Mouse (Mus musculus) frontal cortex, postnatal 10 days (tissue): Measurements from ENCODE around the gene Gstm3.
A peak's percentile ranks its signal among the peaks of the same experiment; 100 is the strongest.
"Not testable (repeated sequence)": the region's sequence is repeated elsewhere in the genome, so short reads cannot be mapped to it uniquely, and the experiment has no call there.

Experiments used
- DNase-seq, 2 experiments: peaks; one replicate each; pipeline ENCODE4 v3.0.0; 2022; ENCODE audit warnings: low spot score in 2 of 2, mixed read lengths in 1 of 2

Gene Gstm3

DNA sequence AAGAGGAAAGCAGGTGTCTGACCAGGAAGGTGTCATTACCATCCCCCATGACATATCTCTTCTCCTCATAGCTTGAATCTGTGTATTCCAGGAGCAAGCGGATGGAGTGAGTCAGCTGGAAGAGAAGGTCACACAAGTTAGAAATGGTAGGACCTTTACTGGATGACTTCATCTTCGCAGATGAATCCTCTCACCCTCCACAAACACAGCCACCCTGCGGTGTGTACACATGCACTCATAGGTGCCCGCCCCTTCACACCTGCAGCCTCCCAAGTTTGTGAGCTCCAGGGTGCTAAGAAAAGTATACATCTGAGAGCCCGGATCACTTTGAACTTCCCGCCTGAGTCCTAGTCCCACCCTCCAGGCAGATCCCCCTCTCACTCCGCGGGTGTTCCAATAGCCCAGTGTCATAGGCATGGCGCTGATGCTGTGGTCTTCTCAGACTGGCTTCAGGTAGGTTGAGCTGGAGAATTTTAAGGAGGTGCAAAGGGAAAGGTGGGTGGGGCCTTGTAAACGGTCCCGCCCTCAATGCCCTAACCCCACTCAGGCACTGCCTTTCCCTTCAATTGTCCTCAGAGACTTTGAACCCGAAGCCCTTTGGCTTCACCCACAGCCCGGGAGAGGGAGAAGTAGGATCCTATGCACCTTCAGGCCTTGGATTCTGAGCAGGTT lies at the start of gene Gstm3:
Gstm3 (minus strand) TSS at position 560 of the 672 bp plus-strand sequence.
- DNase-seq, result no peak

DNA sequence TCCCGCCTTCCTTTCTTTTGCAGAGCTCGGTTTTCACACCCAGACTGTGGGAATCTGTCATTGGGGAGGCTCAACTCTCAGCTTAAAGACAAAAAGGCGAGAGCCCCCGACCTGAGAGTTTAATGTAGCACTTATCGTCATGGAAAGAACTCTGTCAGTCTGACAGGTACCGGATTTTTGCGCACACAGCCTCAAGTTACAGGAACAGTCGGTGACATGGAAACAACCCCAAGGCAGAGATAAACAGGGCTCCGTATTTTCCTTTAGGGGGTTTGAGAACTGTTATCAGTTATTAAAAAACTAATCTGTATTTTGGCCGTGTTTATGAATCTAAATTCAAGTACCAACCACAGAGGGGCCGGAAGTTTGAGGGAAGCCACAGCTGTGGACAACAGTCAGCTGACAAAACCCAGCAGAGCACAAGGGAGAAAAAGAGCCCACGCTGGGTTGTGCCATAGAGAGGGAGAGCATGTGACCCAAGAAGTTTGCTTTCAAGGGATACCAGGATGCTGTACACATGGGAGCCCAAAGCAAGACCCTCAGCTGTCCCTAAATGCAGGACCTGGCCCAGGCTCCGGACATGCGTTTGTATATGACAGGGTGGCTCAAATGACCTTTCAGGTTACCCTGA lies 49.2 kb upstream of the Gstm3 start:
- no peak for DNase-seq

DNA sequence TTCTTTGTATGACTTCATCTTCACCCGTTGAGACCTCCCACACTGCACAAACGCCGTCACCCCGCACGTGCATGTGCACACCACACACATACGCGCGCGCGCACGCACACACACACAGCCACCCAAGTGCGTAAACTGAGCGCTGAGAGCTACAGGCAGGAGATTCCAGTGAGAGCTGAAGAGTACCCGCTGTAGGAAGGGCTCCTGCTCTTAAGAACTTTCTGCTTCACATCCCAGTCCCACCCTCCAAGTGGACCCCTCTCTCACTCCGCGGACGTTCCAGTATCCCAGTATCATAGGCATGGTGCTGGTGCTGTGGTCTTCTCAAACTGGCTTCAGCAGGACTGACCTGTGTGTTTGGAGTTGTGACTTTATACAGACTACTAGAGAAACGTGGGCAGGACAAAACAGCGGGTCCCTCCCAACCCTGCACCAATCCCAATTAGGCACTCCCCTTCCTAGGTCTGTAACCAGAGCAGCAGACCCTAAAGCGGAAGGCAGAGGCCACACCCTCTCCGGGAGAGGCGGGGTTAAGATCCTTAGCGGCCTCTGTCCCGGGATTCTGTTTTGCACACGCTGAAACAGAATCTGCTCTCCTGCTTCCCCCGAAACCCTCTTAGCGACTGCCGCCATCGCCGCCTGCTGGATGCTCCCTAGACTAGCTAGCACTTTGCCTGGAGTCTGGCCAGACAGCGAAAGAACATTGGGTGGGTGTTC lies 48.5 kb upstream of the Gstm3 start, which contains the start of gene Gstm1:
Gstm1 (minus strand) TSS at position 501 of the 717 bp plus-strand sequence.
- DNase-seq, result peak; percentile 86 to 87

DNA sequence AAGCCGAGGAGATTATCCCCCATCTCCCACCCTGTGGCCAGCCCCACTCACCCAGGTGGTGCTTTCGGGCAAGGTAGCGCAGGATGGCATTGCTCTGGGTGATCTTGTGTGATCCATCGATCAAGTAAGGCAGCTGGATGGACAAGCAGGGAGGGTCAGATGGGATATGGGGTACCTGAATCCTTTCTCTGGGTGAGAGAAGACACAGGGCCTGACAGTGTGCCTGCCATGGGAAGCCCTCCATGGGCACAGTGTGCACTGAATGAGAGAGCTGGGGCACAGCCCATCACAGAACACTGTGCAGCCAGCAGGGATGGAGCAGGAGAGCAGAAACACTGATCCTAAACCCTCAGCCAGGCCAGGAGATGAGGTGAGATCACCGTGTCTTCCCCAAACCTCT lies 47.4 kb upstream of the Gstm3 start:
- not testable (repeated sequence) for DNase-seq

DNA sequence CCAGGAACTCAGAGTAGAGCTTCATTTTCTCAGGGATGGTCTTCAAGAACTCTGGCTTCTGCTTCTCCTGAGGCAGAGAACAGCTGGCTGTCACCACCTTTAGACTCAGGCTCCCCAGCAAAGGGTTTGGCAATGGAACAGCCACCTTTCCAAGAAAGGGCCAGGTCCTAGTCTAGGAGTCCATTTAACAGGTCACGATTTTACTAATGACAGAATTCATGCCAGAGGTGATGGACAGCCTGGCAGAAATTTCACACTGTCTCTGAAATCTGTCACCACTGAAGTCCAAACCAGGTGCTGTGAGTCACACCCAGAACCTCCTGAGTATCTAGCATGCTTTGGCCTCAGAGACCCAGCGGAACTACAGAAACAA lies 45.9 kb upstream of the Gstm3 start:
- DNase-seq, result no peak

DNA sequence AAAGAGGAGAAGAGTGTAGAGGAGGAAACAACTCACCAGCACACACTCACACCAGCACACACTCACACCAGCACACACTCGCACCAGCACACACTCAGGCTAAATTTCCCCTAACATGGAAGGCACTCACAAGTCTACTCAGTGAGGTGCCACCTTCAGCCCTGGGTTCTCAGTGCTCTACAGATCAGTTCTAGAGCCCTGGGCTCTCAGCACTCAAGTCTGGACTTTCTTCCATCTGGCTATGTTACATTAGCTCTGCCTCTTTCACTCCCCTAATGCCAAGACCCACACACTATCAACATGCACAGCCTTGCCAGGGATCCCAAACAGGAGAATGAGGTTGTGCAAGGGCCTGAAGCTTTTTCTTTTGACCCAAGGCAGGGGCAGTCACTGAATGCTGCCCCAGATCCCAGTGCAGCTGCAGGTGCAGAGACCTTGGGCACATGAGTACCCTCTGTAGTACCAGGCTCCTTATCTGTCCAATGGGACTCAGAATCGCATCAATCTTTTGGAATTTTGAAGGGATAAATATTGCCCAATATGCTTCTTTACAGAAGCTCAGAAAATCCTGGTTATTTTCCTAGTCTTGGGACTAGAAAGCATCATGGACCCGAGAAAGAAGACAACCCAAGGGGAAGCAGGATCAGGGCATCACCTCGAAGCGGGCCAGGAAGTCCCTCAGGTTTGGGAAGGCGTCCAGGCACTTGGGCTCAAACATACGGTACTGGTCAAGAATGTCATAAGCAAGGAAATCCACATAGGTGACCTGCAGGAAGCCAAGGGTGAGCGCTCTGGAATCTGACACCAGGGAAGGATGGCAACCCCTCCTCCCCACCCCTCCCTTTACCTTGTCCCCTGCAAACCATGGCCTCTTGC lies 45.3 kb upstream of the Gstm3 start:
- DNase-seq, result no peak

DNA sequence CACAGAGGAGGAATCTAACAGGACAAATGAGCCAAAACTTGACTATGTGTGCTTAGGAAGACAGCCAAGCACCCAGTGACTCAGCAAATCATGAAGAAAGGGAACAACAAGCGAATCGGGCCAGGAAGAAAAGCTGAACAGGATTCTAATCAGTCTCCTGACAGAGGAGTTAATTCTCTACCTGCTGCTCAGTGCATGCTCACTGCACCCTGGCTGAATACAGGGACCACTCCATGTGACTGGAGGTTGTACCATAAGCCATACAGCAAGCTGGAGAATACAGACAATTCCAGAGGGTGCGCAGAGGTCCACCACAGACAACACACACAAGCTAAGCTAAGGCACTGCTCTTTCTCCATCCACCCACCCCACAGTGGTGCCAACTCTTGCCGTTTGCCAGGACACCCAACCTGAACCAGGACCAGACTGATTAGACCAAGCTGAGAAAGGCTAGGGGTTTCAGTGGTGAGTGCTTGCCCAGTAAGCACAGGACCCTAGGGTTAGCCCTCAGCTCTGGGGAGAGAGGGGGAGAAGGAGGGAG lies 44.3 kb upstream of the Gstm3 start:
- DNase-seq, result peak; percentile 28 to 41

DNA sequence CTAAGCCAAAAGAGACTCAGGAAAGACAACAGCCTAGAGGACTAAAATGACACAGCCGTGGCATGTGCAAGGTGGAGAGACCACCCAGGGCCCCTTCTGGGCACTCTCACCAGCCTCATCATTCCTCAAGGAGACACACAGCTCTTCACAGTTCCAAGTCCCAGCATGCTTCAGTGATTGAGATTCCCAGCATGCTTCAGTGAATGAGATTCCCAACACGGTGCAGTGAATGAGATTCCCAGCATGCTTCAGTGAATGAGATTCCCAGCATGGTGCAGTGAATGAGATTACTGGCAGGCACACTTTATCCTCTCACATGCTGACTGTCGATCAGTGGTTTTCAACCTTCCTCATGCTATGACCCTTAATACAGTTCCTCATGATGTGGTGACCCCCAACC lies 42.5 kb upstream of the Gstm3 start:
- no peak for DNase-seq

DNA sequence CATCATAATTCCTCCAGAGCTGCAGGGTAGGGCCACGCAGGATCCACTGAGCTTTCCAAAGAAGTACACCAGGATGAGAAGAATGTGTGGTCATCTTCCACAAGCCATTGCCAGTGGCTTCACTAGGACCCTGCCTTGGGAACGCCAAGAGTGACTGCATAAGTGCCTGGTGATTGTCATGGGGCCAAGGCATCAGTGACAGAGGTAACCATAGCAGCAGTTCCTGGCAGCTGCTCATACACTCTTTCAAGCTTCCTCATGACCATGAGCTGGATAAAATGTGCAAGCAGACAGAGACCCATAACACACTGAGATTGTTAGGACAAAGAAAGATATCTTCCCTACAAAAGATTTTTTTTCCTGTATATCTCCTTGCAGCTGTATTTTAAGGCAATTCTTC lies 41.2 kb upstream of the Gstm3 start:
- DNase-seq, result peak in 1 of 2 experiments; percentile 34

DNA sequence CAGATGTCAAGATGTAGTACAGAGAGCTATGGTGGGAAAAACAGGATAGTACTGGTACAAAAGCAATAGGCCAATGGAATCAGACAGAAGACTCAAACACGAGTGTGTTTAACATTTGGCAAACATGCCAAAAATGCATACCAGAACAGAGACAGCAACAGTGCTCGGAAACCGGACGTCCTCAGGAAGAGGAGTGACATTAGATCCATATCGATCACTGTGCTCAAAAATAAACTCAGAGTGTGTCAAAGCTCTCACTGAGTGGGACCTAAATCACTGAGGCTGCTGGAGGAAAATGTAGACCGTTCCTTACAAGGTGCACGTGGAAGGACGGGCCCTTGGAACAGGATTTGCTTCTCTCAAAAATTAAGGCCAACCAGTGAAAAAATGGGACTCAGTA lies 32.9 kb upstream of the Gstm3 start:
- DNase-seq, result no peak

DNA sequence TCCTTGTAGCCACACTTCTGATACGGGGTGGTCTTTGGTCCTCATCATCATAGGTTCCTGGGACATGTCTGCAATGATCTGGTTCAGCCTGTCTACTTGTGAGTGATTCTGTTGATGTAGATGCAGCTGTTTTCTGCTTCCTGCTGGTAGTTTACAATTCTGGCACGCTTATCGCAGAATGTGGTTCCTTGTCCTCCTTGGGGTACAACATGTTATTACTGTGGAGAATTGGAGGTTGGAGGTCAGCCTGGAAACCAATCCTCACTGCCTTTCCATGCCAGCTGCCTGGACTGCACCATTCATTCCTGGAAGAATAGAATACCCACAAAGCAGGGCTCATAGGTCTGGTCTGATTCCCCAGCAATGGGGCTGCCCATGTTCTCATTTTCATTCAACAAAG lies 30.4 kb upstream of the Gstm3 start:
- no peak for DNase-seq

DNA sequence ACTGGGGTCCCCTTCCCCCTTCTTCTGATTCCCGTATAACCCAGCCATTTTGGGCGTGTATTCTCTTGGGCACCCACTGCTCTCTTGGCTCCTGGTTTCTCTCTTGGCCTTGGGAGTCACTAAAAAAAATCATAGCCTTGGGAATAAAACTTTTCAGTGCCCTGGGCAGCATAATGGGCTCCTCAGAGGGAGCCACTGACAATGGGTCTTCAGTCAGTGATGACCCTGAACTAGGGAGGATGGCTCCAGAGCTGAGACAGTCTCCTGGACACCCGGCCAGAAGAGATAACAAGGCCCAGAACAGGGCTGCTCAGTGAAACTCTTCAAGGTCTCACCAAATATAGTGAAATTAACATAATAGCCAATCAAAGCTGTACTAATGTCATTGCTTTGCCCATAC lies 29.5 kb upstream of the Gstm3 start:
- DNase-seq, result no peak

DNA sequence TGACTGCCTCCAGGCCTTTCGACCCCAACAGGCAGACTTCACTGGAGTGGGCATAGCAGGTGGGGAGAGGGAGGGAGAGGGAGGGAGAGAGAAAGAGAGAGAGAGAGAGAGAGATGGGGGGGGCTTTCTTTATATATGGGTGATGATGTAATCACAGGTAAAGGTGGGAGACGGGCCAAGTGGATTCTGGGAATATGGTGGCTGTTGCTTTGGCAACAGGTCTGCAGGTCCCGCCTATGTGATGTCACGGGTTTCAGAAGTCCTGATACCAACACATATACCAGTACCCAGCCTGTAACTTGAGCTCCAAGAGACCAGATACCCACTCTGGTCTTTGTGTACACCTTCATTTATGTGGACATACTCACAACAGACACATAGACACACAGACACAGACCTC lies 27.5 kb upstream of the Gstm3 start:
- DNase-seq, result no peak

DNA sequence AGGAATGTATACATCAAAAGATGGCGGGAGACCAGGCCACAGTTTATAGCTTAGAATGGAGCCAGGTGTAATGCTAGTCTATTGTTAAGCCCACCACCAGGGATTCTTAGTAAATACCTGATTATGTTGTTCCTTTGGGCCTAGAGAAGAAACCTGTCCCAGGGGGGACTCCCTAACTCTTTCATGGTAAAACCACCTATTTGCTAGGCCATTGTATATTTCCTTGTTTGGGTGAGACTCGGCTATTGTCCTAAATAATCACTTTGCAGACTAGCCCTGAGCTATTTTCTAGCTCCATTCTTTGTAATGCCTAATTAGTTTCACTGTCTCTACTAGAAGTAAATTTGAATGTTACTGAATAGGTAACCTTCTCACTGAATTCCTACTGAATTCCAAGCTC lies 26.9 kb upstream of the Gstm3 start:
- DNase-seq, result not testable (repeated sequence)

DNA sequence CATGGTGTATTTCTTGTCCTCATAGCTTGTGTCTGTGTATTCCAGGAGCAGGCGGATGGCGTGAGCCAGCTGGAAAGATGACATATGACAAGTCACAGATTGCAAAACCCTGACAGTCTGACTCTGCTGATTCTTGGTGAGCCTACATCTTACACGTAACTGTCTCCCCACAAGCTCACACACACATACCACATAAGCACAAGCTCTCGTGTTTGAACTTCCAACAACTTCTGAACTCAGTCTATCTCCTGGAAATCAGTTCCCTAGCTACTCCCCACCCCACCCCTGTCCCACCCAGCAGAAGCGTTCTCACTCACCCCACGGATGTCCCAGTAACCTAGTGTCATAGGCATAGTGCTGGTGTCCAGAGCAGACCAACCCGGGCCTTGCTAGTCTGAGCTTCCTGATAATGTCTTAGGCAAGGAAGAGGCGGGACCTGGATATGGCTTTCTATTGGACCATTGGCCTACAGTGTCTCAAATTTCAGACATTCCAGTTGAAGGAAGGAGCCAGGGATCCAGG lies 17.0 kb upstream of the Gstm3 start, which contains the start of gene Gstm2:
Gstm2 (minus strand) TSS at position 413 of the 522 bp plus-strand sequence.
- no peak for DNase-seq

DNA sequence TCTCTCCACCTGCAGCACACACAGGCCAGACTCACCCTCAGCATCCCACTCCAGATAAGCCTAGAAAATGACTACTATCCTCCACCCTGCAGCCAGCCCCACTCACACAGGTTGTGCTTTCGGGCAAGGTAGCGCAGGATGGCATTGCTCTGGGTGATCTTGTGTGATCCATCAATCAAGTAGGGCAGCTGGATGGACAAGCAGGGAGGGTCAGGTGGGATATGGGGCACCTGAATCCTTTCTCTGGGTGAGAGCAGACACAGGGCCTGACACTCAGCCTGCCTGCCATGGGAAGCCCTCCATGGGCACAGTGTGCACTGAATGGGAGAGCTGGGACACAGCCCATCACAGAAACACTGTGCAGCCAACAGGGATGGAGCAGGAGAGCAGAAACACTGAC lies 16.1 kb upstream of the Gstm3 start:
- DNase-seq, result not testable (repeated sequence)

DNA sequence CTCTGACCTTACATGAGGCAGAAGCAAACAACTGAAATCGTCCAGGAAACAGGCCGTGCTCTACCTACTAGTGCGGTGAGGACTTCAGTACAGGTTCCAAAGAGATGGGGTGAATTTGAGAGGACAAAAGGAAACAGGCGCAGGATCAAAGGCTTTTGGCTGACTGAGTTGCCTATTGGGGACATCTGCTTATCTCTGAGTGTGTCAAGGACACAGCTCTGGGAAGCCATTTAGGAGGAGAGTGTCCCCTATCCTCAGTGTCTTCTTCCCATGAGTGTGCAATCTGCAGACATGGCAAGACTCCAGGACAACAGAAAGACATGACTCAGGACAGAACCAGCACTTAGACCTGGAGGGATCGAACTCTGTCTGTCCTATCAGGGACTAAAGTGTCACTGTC lies 15.4 kb upstream of the Gstm3 start:
- no peak for DNase-seq

DNA sequence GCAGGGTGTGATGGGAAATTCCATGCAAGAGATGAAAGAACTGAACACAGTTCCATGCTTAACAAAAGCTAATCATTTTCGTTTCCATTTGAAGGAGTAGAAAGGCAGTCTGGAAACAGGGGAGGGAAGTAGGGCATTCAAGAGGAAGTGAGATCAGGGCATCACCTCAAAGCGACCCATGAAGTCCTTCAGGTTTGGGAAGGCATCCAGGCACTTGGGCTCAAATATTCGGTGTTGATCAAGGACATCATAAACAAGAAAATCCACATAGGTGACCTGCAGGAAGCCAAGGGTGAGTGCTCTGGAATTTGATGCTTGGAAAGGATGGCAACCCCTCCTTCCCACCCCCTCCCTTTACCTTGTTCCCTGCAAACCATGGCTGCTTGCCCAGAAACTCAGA lies 14.7 kb upstream of the Gstm3 start:
- DNase-seq, result no peak

DNA sequence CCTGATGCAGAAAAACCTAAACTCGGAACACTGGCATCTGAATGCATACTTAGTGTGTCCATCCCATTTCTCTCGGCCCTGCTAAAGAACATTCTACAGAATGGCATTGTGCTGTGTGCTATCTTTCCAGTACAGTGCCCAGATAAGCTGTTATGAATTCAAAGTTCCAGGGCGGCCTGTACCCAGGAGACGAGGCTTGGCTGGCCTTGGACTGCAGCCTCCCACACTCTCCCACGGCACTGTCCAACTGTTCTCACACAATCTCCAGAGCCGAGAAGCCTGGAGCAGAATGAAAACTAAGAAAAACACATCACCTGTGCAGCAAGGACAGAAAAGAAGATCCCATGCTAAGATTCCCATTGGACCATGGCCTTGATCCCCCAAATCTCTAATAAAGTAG lies 13.6 kb upstream of the Gstm3 start:
- DNase-seq, result no peak

DNA sequence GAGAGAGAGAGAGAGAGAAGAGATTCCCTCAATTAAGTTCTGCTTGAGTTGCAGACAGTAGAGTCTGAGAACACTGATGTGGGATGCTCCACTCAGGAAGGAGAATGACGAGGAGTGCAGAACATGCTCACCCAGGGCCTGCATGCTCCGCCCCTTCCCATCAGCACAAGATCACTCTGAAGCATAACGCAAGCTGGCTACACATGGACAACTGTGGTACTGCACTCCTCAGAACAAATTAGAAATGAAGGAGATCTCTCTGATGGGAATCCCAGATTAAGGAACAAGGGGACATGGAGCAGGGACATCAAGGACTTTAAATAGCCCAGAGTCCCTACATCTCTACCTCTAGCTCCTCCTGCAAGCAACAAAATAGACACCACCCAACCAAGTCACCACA lies 12.2 kb upstream of the Gstm3 start:
- DNase-seq, result no peak

DNA sequence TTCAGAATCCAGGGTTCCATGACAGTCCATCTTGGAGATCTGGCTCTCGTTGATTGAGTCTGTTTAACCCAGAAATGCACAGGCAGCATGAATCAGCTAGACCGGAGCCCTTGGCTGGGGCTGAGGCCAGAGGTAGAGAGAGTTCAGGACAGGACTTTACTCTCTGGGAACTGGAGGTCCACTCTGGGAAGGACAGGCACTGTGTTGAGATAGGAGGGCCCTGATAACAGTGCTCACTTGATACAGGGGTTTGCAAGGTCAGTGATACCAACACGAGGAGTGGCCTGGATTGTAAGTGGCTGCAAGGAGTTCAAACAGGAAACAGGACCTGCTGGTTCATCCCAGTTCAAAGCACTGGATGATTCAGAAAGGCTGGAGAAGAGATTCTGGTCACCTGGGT lies 8.6 kb upstream of the Gstm3 start:
- no peak for DNase-seq
